Mouse (Mus musculus): ENCODE data around the gene Shc3.

- TF ChIP-seq CTCF (IDR thresholded peaks at IDR 0.05; ENCODE audit: low read depth): no peak
- no peak for TF ChIP-seq EP300 (optimal IDR thresholded peaks at IDR 0.05)
Measured at GRCm38 (mm10) chr13:51594656-51595311, 25.6 kb upstream of the Shc3 start.
